Mouse (Mus musculus) cerebellum, postnatal 4 days (tissue): ENCODE results near the gene Rfc2.
"Not testable (repeated sequence)": the region's sequence is repeated elsewhere in the genome, so short reads cannot be mapped to it uniquely, and the experiment has no call there.

ENCODE experiments used
- DNase-seq, 2 experiments: peaks; one replicate each; pipeline ENCODE4 v3.0.0; 2022; ENCODE audit warnings: low spot score in 2 of 2, mixed read lengths in 1 of 2

Rfc2 gene

DNA sequence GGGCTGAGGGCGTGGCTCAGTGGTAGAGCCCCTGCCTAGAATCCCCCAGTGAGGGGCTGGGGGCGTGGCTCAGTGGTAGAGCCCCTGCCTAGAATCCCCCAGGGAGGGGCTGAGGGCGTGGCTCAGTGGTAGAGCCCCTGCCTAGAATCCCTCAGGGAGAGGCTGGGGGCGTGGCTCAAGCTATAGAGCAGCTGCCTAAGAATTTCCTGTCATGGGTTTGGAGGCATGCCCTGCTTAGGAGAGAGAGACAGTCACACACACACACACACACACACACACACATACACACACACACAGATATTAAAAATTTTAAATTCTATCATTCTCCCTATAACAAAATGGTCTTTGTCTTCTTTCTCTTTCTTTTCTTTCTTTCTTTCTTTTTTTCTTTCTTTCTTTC, 67.8 kb downstream of the Rfc2 start:
- not testable (repeated sequence) for DNase-seq

DNA sequence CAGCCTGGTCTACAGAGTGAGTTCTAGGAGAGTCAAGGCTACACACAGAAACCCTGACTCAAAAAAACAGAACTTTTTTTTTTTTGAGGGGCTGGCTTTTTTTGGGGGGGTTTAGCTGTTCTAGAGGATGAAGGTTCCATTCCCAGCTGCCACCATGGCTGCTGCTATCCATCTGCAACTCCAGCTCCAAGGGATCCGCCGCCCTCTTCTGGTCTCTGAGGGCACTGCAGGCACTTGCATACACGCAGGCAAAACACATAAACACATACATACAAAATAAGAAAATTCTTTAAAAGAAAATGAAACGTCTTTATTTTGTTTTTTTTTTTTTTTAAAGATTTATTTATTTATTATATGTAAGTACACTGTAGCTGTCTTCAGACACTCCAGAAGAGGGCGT, 69.8 kb downstream of the Rfc2 start:
- peak in 1 of 2 experiments; percentile 66 for DNase-seq
